Mouse (Mus musculus) neural tube, embryonic 13.5 days (tissue): ENCODE data around the gene Olfr157. TPM values are rescaled to one million over a fixed set of nuclear protein-coding genes. Genes with fewer than 3 reads are reported as not detected.

Experiments
- ATAC-seq: fragments of 200-750 bp; cut with Nextera tagmentation; 2 replicates; pipeline ENCODE4 v1.8.0; 2017; ENCODE audit warnings: low read depth, mild to moderate bottlenecking, moderate TSS enrichment, moderate library complexity
- H3K27ac ChIP-seq: fragments of 300-500 bp; sonication (generic); replicated peaks from 2 replicates; pipeline ENCODE4 v1.5.1; 2015; ENCODE audit warnings: moderate library complexity, mild to moderate bottlenecking, inconsistent platforms
- H3K27me3 ChIP-seq: fragments of 300-500 bp; sonication (generic); 2 replicates; pipeline ENCODE4 v1.6.1; 2015; ENCODE audit warnings: mild to moderate bottlenecking, inconsistent platforms
- H3K36me3 ChIP-seq: fragments of 300-500 bp; sonication (generic); 2 replicates; pipeline ENCODE4 v1.6.1; 2015; ENCODE audit warnings: mild to moderate bottlenecking, inconsistent platforms
- H3K4me1 ChIP-seq: fragments of 300-500 bp; sonication (generic); replicated peaks from 2 replicates; pipeline ENCODE4 v1.6.1; 2015; ENCODE audit warnings: inconsistent platforms
- H3K4me2 ChIP-seq: fragments of 300-500 bp; sonication (generic); 2 replicates; pipeline ENCODE4 v1.6.1; 2015; ENCODE audit warnings: inconsistent platforms, mild to moderate bottlenecking, moderate library complexity
- H3K4me3 ChIP-seq: fragments of 300-500 bp; sonication (generic); 2 replicates; pipeline ENCODE4 v1.5.1; 2015; ENCODE audit warnings: mild to moderate bottlenecking, inconsistent platforms
- H3K9ac ChIP-seq: fragments of 300-500 bp; sonication (generic); 2 replicates; pipeline ENCODE4 v1.6.1; 2015; ENCODE audit warnings: moderate library complexity, mild to moderate bottlenecking, inconsistent platforms
- H3K9me3 ChIP-seq: fragments of 300-500 bp; sonication (generic); 2 replicates; pipeline ENCODE4 v1.6.1; 2016; ENCODE audit warnings: inconsistent platforms
- WGBS: fragments of 180-500 bp; shearing (Covaris S2); methylation state at CpG from one replicate; pipeline ENCODE4 v1.1.7; 2015; 5-methylcytosine and 5-hydroxymethylcytosine counted together
- polyA plus RNA-seq: library from polyadenylated mRNA; unstranded; fragments of >200 nt; fragmentation: Nextera tagmentation; extraction: Ambion mirVana; gene quantifications from 2 replicates; pipeline ENCODE4 v1.2.1, GENCODE M21; 2015

The Olfr157 gene
- not detected in 2 replicates for polyA plus RNA-seq

GRCm38 (mm10) chr4:43840101-43840500 is at the start of gene Olfr157:
Gene Olfr157, minus strand, starts transcription at chr4:43840201.
- no peaks in the 10 kb centered on the region for H3K36me3 ChIP-seq
- H3K9me3 ChIP-seq = 0 out of 2 replicates have a peak, but pooled peaks cover 7% of the 10 kb centered on the region

GRCm38 (mm10) chr4:43884196-43884595 is 44.2 kb upstream of the Olfr157 start:
- H3K4me3 ChIP-seq = no peak overlapping the region
- H3K4me2 ChIP-seq = no peak overlapping the region
- peaks cover 18% of the 10 kb centered on the region for H3K4me1 ChIP-seq
- H3K27me3 ChIP-seq = no peaks in the 10 kb centered on the region
- WGBS = 39% methylated on average over 4 of the region's 4 CpGs
- no peak for ATAC-seq
- H3K36me3 ChIP-seq = no peaks in the 10 kb centered on the region
- H3K9me3 ChIP-seq = no peaks in the 10 kb centered on the region
- H3K27ac ChIP-seq = no peak overlapping the region
- no peak overlapping the region for H3K9ac ChIP-seq

More at GRCm38 (mm10) chr4:43840101-43840500, at the start of gene Olfr157:
- no peak for ATAC-seq
- Histone ChIP-seq H3K4me1 (no peaks in the 10 kb centered on the region), H3K27me3 (no peaks in the 10 kb centered on the region), H3K27ac (no peak within 1 kb of the TSS), H3K9ac (no peak within 1 kb of the TSS), H3K4me2 (no peak within 1 kb of the TSS), H3K4me3 (no peak within 1 kb of the TSS)
- WGBS = 73% methylated on average over 1 of the region's 1 CpGs

- H3K9ac ChIP-seq = no peak overlapping the region
- H3K27ac ChIP-seq = no peak overlapping the region
- H3K4me2 ChIP-seq = no peak overlapping the region
- H3K4me1 ChIP-seq = peaks cover 39% of the 10 kb centered on the region
- H3K4me3 ChIP-seq = no peak overlapping the region
- ATAC-seq = no peak
- WGBS = 87% methylated on average over 6 of the region's 6 CpGs
- no peaks in the 10 kb centered on the region for H3K9me3 ChIP-seq
- H3K27me3 ChIP-seq = no peaks in the 10 kb centered on the region
- H3K36me3 ChIP-seq = no peaks in the 10 kb centered on the region
Observed at GRCm38 (mm10) chr4:43879566-43879965, 39.6 kb upstream of the Olfr157 start.

GRCm38 (mm10) chr4:43878121-43878776 is 38.2 kb upstream of the Olfr157 start:
- Histone ChIP-seq H3K27ac (no peak overlapping the region), H3K36me3 (no peaks in the 10 kb centered on the region)
- WGBS = 61% methylated on average over 5 of the region's 5 CpGs

GRCm38 (mm10) chr4:43877230-43877629 is 37.2 kb upstream of the Olfr157 start:
- Histone ChIP-seq H3K4me1 (peaks cover 30% of the 10 kb centered on the region), H3K9me3 (no peaks in the 10 kb centered on the region), H3K27ac (no peak overlapping the region), H3K36me3 (no peaks in the 10 kb centered on the region), H3K9ac (no peak overlapping the region), H3K4me3 (no peak overlapping the region), H3K4me2 (peak overlapping the region; percentile 89), H3K27me3 (no peaks in the 10 kb centered on the region)
- 95% methylated on average over 1 of the region's 1 CpGs for WGBS
- no peak for ATAC-seq

More at GRCm38 (mm10) chr4:43878121-43878776, 38.2 kb upstream of the Olfr157 start:
- peak overlapping the region; percentile 45; the same call in 1 of the 2 replicates for H3K9ac ChIP-seq
- H3K4me3 ChIP-seq = no peak overlapping the region
- no peaks in the 10 kb centered on the region for H3K9me3 ChIP-seq
- H3K27me3 ChIP-seq = no peaks in the 10 kb centered on the region
- no peak for ATAC-seq
- H3K4me1 ChIP-seq = peaks cover 30% of the 10 kb centered on the region
- H3K4me2 ChIP-seq = peak overlapping the region; percentile 33

- Histone ChIP-seq H3K4me2 (peak overlapping the region; percentile 89), H3K9ac (peak overlapping the region; percentile 87), H3K4me1 (peaks cover 30% of the 10 kb centered on the region), H3K27ac (peak overlapping the region; percentile 85), H3K9me3 (no peaks in the 10 kb centered on the region), H3K4me3 (peak overlapping the region; percentile 83), H3K36me3 (no peaks in the 10 kb centered on the region), H3K27me3 (no peaks in the 10 kb centered on the region)
- peak; percentile 70 for ATAC-seq
- under 1% methylated on average over 20 of the region's 20 CpGs for WGBS
Observed at GRCm38 (mm10) chr4:43875919-43876411, 36.0 kb upstream of the Olfr157 start.

GRCm38 (mm10) chr4:43875160-43875918 is 35.3 kb upstream of the Olfr157 start, which contains the start of gene Reck:
Gene Reck, plus strand, starts transcription at chr4:43875530.
- Histone ChIP-seq H3K9me3 (no peaks in the 10 kb centered on the region), H3K4me3 (peak within 1 kb of the TSS; percentile 83), H3K9ac (peak within 1 kb of the TSS; percentile 87), H3K4me1 (peaks cover 30% of the 10 kb centered on the region), H3K36me3 (no peaks in the 10 kb centered on the region), H3K4me2 (peak within 1 kb of the TSS; percentile 89), H3K27ac (peak within 1 kb of the TSS; percentile 85), H3K27me3 (no peaks in the 10 kb centered on the region)
- WGBS = under 1% methylated on average over 70 of the region's 73 CpGs
- peak; percentile 93 for ATAC-seq

GRCm38 (mm10) chr4:43874501-43874900 is 34.5 kb upstream of the Olfr157 start:
- H3K9me3 ChIP-seq = no peaks in the 10 kb centered on the region
- H3K27ac ChIP-seq = no peak overlapping the region
- 40% methylated on average over 7 of the region's 7 CpGs for WGBS
- H3K4me3 ChIP-seq = peak overlapping the region; percentile 83
- no peaks in the 10 kb centered on the region for H3K27me3 ChIP-seq
- no peak for ATAC-seq
- H3K4me1 ChIP-seq = peaks cover 30% of the 10 kb centered on the region
- peak overlapping the region; percentile 87 for H3K9ac ChIP-seq
- H3K36me3 ChIP-seq = no peaks in the 10 kb centered on the region
- H3K4me2 ChIP-seq = peak overlapping the region; percentile 89

- no peaks in the 10 kb centered on the region for H3K27me3 ChIP-seq
- no peak for ATAC-seq
- no peak overlapping the region for H3K9ac ChIP-seq
- no peak overlapping the region for H3K4me3 ChIP-seq
- H3K4me2 ChIP-seq = no peak overlapping the region
- no peak overlapping the region for H3K27ac ChIP-seq
- H3K4me1 ChIP-seq = peaks cover 4% of the 10 kb centered on the region; the same call in 1 of the 2 replicates
- no peaks in the 10 kb centered on the region for H3K36me3 ChIP-seq
- H3K9me3 ChIP-seq = 0 out of 2 replicates have a peak, but pooled peaks cover 7% of the 10 kb centered on the region
- WGBS = 90% methylated on average over 10 of the region's 10 CpGs
Observed at GRCm38 (mm10) chr4:43869821-43870220, 29.8 kb upstream of the Olfr157 start.

- Histone ChIP-seq H3K4me3 (no peak overlapping the region), H3K27ac (no peak overlapping the region), H3K9ac (no peak overlapping the region), H3K4me2 (no peak overlapping the region), H3K9me3 (no peaks in the 10 kb centered on the region), H3K36me3 (no peaks in the 10 kb centered on the region), H3K4me1 (no peaks in the 10 kb centered on the region), H3K27me3 (no peaks in the 10 kb centered on the region)
- WGBS = 72% methylated on average over 4 of the region's 4 CpGs
- no peak for ATAC-seq
Observed at GRCm38 (mm10) chr4:43863298-43863697, 23.3 kb upstream of the Olfr157 start.

GRCm38 (mm10) chr4:43860744-43861519 is 20.9 kb upstream of the Olfr157 start:
- Histone ChIP-seq H3K4me2 (no peak overlapping the region), H3K27me3 (no peaks in the 10 kb centered on the region), H3K4me1 (no peaks in the 10 kb centered on the region), H3K4me3 (no peak overlapping the region), H3K9ac (no peak overlapping the region), H3K9me3 (no peaks in the 10 kb centered on the region), H3K27ac (no peak overlapping the region), H3K36me3 (no peaks in the 10 kb centered on the region)
- WGBS = 22% methylated on average over 14 of the region's 14 CpGs
- ATAC-seq = no peak
